Mouse (Mus musculus) hindbrain, embryonic 12.5 days (tissue): ENCODE results near the gene Med17. TPM values are rescaled to one million over a fixed set of nuclear protein-coding genes. Genes with fewer than 3 reads are reported as not detected.
"Not testable (repeated sequence)": the region's sequence is repeated elsewhere in the genome, so short reads cannot be mapped to it uniquely, and the experiment has no call there.

Experiments used
- ATAC-seq: fragments of 200-750 bp; cut with Nextera tagmentation; 2 replicates; pipeline ENCODE4 v1.8.0; 2017; ENCODE audit warnings: moderate TSS enrichment; ENCODE audit not compliant: low FRiP score
- H3K27ac ChIP-seq: fragments of 300-500 bp; sonication (generic); 2 replicates; pipeline ENCODE4 v1.5.1; 2016; ENCODE audit warnings: mild to moderate bottlenecking
- H3K27me3 ChIP-seq: fragments of 300-500 bp; sonication (generic); 2 replicates; pipeline ENCODE4 v1.6.1; 2016; ENCODE audit warnings: mild to moderate bottlenecking
- H3K36me3 ChIP-seq: fragments of 300-500 bp; sonication (generic); 2 replicates; pipeline ENCODE4 v1.6.1; 2016; ENCODE audit warnings: mild to moderate bottlenecking
- H3K4me1 ChIP-seq: fragments of 300-500 bp; sonication (generic); 2 replicates; pipeline ENCODE4 v1.6.1; 2016
- H3K4me2 ChIP-seq: fragments of 300-500 bp; sonication (generic); replicated peaks from 2 replicates; pipeline ENCODE4 v1.6.1; 2016; ENCODE audit warnings: mild to moderate bottlenecking
- H3K4me3 ChIP-seq: fragments of 300-500 bp; sonication (generic); 2 replicates; pipeline ENCODE4 v1.5.1; 2016; ENCODE audit warnings: mild to moderate bottlenecking
- H3K9ac ChIP-seq: fragments of 300-500 bp; sonication (generic); 2 replicates; pipeline ENCODE4 v1.6.1; 2016; ENCODE audit warnings: mild to moderate bottlenecking, moderate library complexity
- H3K9me3 ChIP-seq: fragments of 300-500 bp; sonication (generic); replicated peaks from 2 replicates; pipeline ENCODE4 v1.6.1; 2016; ENCODE audit warnings: mild to moderate bottlenecking
- WGBS: fragments of 180-500 bp; shearing (Covaris S2); methylation state at CpG from one replicate; pipeline ENCODE4 v1.1.7; 2016; 5-methylcytosine and 5-hydroxymethylcytosine counted together
- polyA plus RNA-seq: library from polyadenylated mRNA; unstranded; fragments of >200 nt; fragmentation: Nextera tagmentation; extraction: Ambion mirVana; gene quantifications from 2 replicates; pipeline ENCODE4 v1.2.1, GENCODE M21; 2016

The Med17 gene
- polyA plus RNA-seq, result 37.3 and 39.8 TPM in 2 replicates

DNA sequence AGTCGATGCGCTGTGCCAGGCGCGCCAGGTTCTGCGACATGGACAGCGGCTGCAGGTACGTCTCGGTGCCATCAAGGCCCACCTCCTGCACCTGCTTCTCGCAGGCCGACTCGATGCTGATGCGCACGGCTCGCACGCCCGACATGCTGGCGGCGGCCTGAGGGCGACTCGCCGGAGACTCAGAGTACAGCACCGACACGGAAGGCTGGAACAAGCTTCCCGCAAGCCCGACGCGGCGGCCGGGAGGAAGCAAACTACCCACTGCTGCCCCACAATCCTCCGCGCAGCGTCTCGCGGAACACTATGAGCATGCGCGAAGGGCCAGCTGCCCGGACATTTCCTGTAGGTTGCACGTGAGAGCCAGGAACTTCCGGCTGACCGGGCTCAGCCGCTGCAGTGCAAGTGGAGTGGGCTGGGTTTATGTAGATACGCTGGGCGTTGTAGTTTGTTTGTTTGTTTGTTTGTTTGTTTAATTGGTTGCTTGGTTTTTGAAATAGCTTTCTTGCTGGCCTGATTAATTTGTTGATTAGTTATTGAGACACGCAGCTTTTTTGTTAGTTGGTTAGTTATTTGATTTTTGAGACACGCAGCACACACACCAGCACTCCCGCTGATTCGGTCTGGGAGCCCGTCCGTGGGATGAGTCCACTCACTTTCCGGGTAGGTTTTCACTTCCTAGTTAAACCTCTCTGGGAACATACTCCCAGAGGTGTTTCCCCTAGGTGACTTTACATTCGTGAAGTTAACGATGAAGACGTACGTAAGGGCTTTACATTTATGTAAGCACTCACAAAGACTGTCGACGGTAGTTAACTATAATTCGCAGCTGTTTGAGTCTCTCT is at the start of gene Med17:
Med17 (minus strand) TSS at position 283 of the 842 bp plus-strand sequence.
- Histone ChIP-seq H3K9me3 (no peaks in the 10 kb centered on the region), H3K4me1 (peaks cover 19% of the 10 kb centered on the region), H3K27me3 (no peaks in the 10 kb centered on the region), H3K27ac (peak within 1 kb of the TSS; percentile 91), H3K4me3 (peak within 1 kb of the TSS; percentile 98), H3K4me2 (peak within 1 kb of the TSS; percentile 92), H3K9ac (peak within 1 kb of the TSS; percentile 98), H3K36me3 (peaks cover 18% of the 10 kb centered on the region)
- 1% methylated on average over 56 of the region's 57 CpGs for WGBS
- peak; percentile 99 for ATAC-seq

DNA sequence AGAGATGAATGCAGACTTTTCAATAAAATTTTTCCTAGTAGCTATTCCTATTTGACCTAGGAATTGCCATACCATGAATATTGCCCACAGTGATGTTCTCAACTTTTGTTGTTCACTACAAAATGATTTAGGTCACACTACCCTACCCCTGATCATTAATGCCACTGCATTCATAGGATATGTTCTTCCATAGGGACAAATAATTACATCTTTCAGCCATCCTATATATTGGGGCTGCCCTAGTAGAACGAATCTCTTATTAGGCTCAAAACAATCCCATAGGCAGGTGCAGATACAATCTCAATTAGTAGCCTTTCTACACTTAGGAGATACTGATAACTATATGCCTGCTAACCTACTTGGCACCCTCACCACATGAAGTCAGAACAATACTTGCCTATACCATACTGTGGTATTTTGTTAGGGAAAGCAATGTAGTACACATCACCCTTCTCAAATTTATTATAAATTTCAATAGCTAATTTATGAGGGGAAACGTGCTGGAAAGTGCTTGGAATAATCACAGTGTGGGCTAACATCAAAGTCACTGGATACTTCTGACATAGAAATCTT is 38.5 kb upstream of the Med17 start:
- WGBS, result 90% methylated on average over 2 of the region's 2 CpGs
- ATAC-seq, result no peak

DNA sequence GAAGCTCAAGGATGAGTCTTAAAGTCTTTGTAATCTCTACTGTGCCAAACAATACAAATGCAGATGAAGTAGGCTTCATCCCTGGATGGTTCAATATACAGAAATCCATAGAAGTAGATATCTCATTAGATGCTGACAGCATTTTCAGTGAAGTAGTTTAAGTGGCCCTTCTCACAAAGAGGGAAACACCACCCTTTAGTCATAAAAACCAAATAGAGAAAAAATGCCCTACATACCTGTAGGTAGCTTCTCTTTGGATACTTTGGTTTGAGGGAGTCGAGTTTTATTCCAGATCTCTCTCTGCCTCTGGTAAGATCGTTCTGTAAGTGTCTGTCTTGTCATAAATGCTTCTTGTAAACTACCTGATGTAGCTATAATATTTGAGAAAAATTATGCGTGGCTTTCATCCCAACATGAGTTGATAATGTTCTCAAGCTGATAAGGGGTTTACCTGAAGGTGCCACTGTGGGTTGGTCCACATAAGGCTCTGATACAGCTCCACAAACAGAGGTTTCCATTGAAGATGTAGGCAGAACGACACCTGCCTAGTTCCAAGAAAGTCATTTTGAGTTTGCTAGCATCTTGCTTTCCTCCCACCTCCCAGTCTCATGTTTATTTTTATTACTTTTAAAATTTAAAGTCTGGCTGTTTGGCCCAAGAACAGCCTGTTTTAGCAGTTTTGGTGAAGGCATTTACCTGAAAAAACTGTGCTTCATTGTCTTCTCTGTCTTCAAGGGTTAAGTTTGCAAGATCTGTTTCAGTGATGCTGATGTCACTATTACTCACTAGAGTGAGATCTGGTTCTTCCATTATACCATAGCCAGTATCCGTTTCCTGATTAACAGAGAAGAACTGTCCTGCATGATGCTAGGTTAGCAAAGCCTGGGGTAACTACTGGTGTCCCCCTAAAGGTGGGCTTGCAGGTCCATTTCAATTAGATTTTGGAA is 37.8 kb upstream of the Med17 start:
- Histone ChIP-seq H3K9me3 (no peaks in the 10 kb centered on the region), H3K4me2 (no peak overlapping the region), H3K9ac (no peak overlapping the region), H3K27ac (no peak overlapping the region), H3K27me3 (no peaks in the 10 kb centered on the region), H3K36me3 (peaks cover 59% of the 10 kb centered on the region), H3K4me1 (no peaks in the 10 kb centered on the region), H3K4me3 (no peak overlapping the region)
- WGBS, result 69% methylated on average over 5 of the region's 5 CpGs
- ATAC-seq, result no peak

More for the DNA sequence above, 38.5 kb upstream of the Med17 start:
- Histone ChIP-seq H3K9me3 (no peaks in the 10 kb centered on the region), H3K27me3 (no peaks in the 10 kb centered on the region), H3K36me3 (peaks cover 59% of the 10 kb centered on the region), H3K9ac (no peak overlapping the region), H3K4me1 (no peaks in the 10 kb centered on the region), H3K27ac (no peak overlapping the region), H3K4me2 (no peak overlapping the region), H3K4me3 (no peak overlapping the region)

DNA sequence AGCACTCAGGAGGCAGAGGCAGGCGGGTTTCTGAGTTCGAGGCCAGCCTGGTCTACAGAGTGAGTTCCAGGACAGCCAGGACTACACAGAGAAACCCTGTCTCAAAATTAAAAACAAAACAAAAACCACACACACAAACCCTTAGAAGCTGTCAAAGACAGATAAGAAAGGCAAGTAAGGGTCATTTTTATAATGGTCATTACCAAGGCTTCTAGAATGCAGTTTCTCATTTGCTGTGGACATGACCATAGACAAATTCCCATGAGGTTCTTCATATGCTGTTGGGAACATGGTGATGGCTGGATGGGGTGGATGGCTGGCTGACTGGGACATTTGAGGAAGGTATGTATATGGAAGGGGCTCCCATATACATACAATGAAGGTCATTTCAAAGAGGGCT is 36.6 kb upstream of the Med17 start:
- not testable (repeated sequence) for ATAC-seq

DNA sequence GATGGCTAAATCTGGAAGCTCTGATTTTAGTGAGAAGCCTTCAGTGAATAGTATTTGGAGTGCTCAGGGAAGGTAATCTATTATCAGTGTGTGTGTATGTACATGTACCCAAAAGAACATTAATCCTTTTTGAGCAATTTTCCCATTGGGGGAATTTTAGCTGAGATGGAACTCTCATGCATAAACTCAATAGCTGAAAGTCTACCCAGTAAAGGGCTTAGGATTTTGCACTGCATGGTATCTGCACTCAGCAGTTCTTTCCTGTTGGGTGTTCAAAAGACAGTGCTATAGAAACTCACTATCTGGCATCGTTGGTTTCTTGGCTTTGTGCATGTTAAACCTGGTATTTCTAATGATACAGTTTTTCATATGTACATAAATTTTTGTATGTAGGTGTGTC is 34.9 kb upstream of the Med17 start:
- Histone ChIP-seq H3K4me2 (no peak overlapping the region), H3K9ac (no peak overlapping the region), H3K4me3 (no peak overlapping the region), H3K4me1 (no peaks in the 10 kb centered on the region), H3K36me3 (peaks cover 66% of the 10 kb centered on the region), H3K9me3 (no peaks in the 10 kb centered on the region), H3K27me3 (no peaks in the 10 kb centered on the region), H3K27ac (no peak overlapping the region)
- WGBS, result 98% methylated on average over 1 of the region's 1 CpGs
- ATAC-seq, result no peak

More for the DNA sequence above, 36.6 kb upstream of the Med17 start:
- H3K4me1 ChIP-seq, H3K4me2 ChIP-seq, H3K9ac ChIP-seq, H3K4me3 ChIP-seq, H3K9me3 ChIP-seq, H3K27me3 ChIP-seq, H3K27ac ChIP-seq: not testable (repeated sequence)
- peaks cover 57% of the 10 kb centered on the region for H3K36me3 ChIP-seq
- 100% methylated on average over 2 of the region's 2 CpGs for WGBS

DNA sequence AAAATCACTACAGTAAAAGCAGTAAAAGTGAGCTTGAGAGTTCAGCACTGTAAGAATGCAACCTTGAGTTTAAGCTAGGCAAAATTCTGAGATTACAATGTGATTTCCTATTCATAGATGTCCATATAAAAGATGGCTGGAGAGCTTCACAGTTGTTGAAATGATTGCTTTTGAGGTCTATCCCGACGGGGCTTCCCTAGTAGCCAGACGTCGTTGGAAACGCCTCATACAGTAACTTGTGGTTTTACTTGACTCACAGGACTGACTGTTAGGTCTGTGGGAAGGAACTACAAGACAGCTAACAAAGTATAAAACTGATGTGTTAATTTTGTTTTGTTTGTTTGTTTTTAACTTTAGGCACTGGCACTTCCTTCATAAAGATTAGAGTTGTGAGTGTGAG is 33.9 kb upstream of the Med17 start:
- WGBS, result 92% methylated on average over 5 of the region's 5 CpGs
- Histone ChIP-seq H3K27ac (no peak overlapping the region), H3K27me3 (no peaks in the 10 kb centered on the region), H3K9me3 (no peaks in the 10 kb centered on the region), H3K9ac (no peak overlapping the region), H3K4me3 (no peak overlapping the region), H3K4me2 (no peak overlapping the region), H3K4me1 (peaks cover 4% of the 10 kb centered on the region), H3K36me3 (peaks cover 75% of the 10 kb centered on the region)
- no peak for ATAC-seq

DNA sequence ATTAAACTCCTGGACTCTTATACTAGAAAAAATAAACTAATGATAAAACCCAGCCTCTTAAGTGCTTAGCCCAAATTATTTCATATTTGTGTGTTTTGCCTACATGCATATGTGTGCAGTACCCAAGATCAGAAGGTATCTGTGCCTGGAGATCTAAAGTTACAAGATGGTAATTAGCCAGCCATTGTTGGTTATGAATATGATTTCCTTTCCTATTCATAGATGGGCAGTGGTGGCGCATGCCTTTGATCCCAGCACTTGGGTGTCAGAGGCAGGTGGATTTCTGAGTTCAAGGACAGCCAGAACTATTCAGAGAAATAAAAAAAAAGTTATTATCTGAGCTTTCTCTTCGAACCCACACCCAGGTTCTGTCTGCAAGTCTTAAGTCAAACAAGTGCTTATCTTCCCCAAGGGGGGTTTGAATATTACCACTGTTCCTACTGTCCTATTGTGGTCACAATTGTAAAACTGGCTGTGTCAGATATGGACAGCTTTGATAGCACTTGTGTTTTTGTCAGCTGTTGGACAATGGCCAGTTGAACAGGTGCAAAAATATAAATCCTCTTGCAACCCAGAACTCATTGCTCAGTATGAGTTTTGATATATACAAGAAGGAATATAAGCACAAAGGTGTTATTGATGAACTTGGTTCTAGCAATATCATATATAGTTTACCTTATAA is 32.5 kb upstream of the Med17 start:
- H3K4me1 ChIP-seq, result peaks cover 16% of the 10 kb centered on the region
- no peak overlapping the region for H3K27ac ChIP-seq
- WGBS, result 97% methylated on average over 2 of the region's 2 CpGs
- no peaks in the 10 kb centered on the region for H3K27me3 ChIP-seq
- H3K36me3 ChIP-seq, result peaks cover 73% of the 10 kb centered on the region
- H3K4me2 ChIP-seq, result no peak overlapping the region
- no peak overlapping the region for H3K4me3 ChIP-seq
- H3K9me3 ChIP-seq, result no peaks in the 10 kb centered on the region
- no peak for ATAC-seq
- H3K9ac ChIP-seq, result no peak overlapping the region

DNA sequence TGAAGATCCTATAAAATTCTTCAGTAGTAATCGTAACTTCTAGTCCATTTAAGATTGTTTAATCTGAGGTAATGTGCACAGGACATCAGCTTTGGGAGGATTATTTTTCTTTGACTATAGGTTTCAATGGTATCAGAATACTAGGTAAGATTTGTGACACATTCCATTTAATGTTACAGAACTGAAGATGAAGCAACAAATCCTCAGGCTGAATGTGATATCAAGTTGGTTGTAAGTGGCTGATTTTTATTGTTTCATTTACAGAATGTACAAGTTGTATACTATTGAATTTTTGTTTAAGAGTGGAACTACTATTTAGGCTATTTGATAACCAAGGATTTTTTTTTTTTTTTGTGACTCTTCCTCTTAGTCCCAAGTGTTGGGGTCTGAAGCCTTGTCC is 30.4 kb upstream of the Med17 start:
- H3K27me3 ChIP-seq, result no peaks in the 10 kb centered on the region
- WGBS, result 96% methylated on average over 1 of the region's 1 CpGs

DNA sequence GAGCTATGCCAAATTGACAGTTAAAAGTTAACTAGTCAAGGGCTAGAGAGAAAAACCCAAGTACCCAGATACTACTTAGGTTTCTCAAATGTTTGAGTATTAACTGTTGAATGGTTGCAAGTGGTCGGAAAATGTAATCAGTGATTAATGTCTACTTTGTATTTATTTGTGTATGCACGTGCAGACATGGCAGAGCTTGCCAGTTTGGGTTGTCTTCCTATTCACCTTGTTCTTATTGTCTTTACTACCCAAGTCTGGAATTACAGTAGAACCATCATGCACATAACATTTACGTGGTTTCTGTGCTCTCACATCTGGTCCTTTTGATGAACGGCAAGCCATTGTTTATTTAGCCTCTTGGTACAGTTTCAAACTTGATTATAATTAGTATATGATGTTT is 29.7 kb upstream of the Med17 start:
- Histone ChIP-seq H3K4me3 (no peak overlapping the region), H3K4me1 (peaks cover 25% of the 10 kb centered on the region), H3K27me3 (no peaks in the 10 kb centered on the region), H3K9ac (no peak overlapping the region), H3K4me2 (no peak overlapping the region), H3K27ac (no peak overlapping the region), H3K36me3 (peaks cover 52% of the 10 kb centered on the region), H3K9me3 (no peaks in the 10 kb centered on the region)
- WGBS, result 81% methylated on average over 4 of the region's 4 CpGs
- no peak for ATAC-seq

More for the DNA sequence above, 30.4 kb upstream of the Med17 start:
- Histone ChIP-seq H3K36me3 (peaks cover 59% of the 10 kb centered on the region), H3K9me3 (no peaks in the 10 kb centered on the region), H3K27ac (no peak overlapping the region), H3K4me1 (peaks cover 25% of the 10 kb centered on the region), H3K4me2 (no peak overlapping the region), H3K4me3 (no peak overlapping the region), H3K9ac (no peak overlapping the region)
- ATAC-seq, result no peak

DNA sequence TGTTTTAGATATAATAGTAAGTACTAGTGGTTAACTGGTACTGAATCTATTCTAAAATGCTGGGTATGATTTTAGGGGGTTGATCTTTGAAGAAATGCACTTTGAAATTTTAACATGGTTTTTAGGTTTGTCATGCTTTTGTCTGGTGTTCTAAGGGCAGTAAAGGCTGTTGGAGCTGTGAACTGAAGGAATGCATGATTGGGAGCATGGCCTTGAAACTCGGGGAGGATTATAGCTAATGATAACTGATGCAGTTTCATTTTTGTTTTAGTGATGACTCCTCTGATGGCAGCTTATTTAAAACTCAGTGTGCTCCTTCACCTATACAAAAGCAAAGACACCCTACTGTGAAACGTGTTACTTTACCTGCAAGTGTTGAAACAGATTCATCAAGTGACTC is 28.5 kb upstream of the Med17 start:
- no peak overlapping the region for H3K4me2 ChIP-seq
- ATAC-seq, result no peak
- no peaks in the 10 kb centered on the region for H3K27me3 ChIP-seq
- no peaks in the 10 kb centered on the region for H3K9me3 ChIP-seq
- no peak overlapping the region for H3K9ac ChIP-seq
- H3K4me3 ChIP-seq, result no peak overlapping the region
- peaks cover 40% of the 10 kb centered on the region for H3K36me3 ChIP-seq
- no peak overlapping the region for H3K27ac ChIP-seq
- peaks cover 25% of the 10 kb centered on the region for H3K4me1 ChIP-seq
- 64% methylated on average over 2 of the region's 2 CpGs for WGBS

DNA sequence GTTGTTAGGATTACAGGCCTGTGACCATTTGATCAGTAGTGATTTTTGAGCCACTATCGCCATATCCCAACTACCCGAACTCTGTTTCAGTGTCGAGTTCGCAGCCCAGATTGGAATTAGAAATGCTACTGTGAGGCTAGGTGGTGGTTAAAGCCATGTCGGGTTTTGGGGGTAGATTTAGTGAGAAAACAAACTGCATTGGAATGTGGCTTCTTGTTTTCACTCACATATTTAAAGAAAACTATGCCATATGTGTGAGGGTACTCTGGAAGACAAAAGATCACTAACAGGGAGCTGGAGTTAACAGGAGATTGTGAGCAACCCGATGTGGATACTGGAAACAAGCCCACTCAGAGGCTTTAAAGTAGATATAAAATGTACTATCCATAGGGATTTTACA is 27.5 kb upstream of the Med17 start:
- H3K4me2 ChIP-seq, result peak overlapping the region; percentile 65
- H3K36me3 ChIP-seq, result peaks cover 33% of the 10 kb centered on the region
- H3K27ac ChIP-seq, result no peak overlapping the region
- no peaks in the 10 kb centered on the region for H3K27me3 ChIP-seq
- peak overlapping the region; percentile 70 for H3K4me3 ChIP-seq
- peak overlapping the region; percentile 87 for H3K9ac ChIP-seq
- ATAC-seq, result no peak
- WGBS, result 10% methylated on average over 6 of the region's 6 CpGs
- peaks cover 25% of the 10 kb centered on the region for H3K4me1 ChIP-seq
- H3K9me3 ChIP-seq, result no peaks in the 10 kb centered on the region
